Mouse (Mus musculus): ENCODE results near the gene Iqcf3.

GRCm38 (mm10) chr9:106463122-106464063 lies 98.0 kb downstream of the Iqcf3 start:
- TF ChIP-seq CTCF (IDR thresholded peaks at IDR 0.05; ENCODE audit: borderline replicate concordance, extremely low read depth, insufficient read depth, insufficient read length) (no peak), POLR2A (IDR thresholded peaks at IDR 0.05; ENCODE audit: borderline replicate concordance, extremely low read depth, insufficient read depth, insufficient read length, poor library complexity, severe bottlenecking) (no peak)
